Mouse (Mus musculus) ovary, postnatal 14 days (tissue): ENCODE data around the gene Adam12.
"Not testable (repeated sequence)": the region's sequence is repeated elsewhere in the genome, so short reads cannot be mapped to it uniquely, and the experiment has no call there.

Source experiments
- DNase-seq: peaks from one replicate; pipeline ENCODE4 v3.0.0; 2022; ENCODE audit warnings: low spot score

The Adam12 gene

DNA sequence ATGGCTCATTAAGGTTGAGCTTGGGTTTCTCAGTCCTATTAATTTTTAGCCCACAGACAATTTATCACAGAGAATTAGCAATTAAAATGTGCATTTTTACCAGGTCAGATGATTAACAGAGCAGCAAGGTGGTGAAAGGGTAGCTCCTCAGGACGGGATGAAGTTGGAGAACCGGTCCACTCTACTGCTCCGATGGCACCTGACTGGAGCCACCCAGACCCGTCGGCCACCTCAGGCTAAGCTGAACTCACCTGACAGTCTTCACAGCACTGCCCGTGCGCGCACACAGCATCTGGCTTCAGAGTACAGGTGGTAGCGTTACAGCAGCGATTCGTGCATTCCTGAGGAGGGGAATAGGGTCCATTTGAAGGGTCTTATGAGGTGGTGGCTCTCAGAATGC lies 300.5 kb downstream of the Adam12 start:
- no peak for DNase-seq

DNA sequence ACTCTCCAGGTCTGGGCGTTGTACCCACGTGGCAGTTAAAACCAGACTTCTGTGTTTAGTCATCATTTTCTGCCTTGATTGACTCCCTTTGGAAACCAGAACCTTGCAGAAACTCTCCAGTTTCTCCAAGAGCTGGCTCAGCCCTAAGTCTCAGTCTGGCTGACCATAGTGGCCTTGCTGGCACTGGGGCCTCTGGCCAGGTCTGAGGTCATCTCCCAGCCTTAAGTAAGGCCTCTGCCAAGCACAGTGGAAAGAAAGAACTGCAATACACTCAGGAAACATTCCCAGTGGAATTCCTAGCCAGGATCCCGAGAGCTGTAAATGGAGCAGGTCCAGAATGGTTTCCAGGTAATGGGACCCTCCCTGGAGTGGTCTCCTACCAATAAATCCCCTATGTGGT lies 303.0 kb downstream of the Adam12 start:
- DNase-seq = no peak

DNA sequence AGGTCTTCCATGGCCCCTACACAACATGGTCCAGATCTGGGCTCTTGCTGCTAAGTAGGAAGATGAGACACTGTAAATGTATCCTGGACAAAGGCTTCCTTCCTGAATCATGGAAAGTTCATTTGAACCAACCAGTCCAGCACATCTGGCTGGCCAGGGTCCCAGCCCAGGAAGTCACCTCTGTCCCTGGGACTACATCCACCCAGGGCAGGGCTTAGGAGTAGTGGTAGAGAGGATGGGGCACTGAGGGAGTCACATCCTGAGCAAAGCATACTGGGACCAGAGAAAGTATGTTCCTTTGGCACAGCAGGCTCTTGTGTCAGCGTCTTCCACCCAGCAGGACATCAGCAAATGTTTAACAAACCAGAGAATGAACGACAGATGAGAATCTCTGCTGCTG lies 306.2 kb downstream of the Adam12 start:
- DNase-seq = no peak

DNA sequence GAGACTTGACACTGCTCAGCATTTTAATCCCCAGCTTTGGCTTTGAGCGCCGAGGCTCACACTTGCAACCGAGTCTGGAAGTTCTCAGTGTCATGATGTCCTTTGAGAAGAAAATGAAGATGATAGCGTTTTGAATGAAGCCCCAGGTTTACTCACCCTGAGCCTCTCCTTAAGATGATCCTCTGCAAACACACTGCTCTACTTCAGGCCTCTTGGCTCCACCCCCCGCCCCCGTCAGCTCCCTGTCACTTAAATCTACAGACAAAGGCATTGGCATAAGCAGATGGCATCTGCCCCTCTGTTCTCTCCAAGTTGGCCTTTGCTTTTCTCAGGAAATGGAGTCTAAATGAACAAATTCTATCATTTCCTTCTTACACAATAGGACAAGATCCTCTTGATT lies 308.0 kb downstream of the Adam12 start:
- no peak for DNase-seq

DNA sequence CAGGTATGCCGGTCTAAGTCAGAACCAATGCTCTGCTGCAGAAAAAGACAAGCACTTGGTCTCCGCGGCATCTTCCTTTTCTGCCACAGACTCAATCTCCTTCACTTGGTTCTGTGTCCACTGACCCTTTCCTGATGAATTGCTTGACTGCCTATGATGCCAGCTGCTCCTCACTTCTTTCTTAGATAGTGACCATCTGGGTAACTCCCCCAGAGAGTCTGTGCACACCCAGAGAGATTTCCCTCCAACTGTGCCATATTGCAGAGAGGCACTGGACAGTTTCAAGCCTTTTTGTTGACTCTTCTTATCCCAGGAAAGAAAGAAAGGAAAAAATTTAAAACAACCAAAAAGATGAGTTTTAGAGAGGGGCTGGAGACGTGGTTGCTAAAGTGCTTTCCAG lies 310.7 kb downstream of the Adam12 start:
- DNase-seq = no peak

DNA sequence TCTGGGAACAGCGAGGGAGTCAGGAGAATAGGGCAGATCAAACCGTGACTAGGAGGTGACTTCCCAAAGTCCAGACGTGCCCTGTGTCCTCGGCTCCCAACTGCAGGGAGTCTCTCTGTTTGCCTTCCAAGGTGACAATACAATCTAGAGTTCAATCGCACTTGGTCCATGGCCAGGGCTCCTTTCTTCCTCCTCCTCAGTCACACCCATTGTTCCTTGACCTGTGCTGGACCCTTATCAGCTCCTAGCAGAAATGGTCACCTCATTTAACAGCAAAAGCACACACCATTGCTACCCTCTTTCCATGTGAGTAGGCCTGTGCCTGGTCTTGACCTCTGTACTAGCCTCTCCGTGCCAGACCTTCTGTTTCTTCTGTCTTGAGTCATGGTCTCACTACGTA lies 311.2 kb downstream of the Adam12 start:
- no peak for DNase-seq

DNA sequence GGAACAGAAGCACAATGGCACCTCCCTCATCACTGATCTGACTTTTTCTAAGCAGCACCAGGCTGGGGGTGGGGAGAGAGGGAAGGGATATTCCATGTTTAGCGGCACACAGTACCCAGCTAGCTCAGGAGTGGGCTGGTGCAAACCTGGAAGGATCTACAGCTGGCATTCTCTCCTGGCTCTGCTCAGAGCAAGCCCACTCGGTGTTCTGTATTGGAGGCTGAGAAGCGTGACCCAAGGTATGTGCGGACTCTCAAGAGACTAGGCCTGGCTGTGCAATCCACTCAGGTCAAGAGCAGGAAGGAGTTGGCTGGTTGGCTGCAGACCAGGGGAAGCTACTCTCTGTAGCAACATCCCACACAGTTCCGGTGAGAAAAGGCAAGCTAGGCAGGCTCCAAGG lies 312.0 kb downstream of the Adam12 start:
- no peak for DNase-seq

DNA sequence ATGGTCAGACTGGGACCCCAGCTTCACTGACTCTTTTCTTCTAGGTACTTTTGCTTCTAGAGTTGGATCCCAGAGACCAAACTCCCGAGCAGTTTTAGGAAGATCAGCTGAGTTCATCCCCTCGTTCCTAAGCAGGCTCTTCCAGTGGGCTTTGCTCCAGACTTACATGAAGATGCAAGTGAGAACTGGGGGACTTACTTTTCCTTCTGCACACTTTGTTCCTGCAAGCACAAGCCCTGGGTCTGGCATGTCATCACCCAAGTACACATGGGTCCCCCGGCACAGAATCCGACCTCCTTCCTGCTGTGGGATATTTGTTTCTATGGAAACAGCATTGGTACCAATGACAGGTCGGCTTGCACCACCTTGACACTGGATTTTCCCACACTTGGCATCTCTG lies 312.6 kb downstream of the Adam12 start:
- DNase-seq = no peak

DNA sequence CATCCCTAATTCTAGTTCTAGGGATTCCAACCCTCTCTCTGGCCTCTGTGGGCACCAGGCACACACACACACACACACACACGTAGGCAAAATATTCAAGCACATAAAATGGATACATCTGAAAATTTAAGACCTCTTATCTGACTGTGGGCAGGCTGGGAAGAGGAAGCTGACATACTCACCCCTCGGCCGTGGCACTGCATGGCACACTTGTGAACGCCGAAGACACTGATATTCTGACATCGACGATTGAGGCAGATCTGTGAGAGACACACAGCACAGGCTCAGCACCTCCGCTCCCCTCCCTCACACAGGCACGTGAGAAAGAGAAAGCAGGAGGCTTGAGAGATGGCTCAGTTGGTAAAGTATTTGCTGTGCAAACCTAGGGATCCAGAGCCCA lies 315.7 kb downstream of the Adam12 start:
- DNase-seq = no peak

DNA sequence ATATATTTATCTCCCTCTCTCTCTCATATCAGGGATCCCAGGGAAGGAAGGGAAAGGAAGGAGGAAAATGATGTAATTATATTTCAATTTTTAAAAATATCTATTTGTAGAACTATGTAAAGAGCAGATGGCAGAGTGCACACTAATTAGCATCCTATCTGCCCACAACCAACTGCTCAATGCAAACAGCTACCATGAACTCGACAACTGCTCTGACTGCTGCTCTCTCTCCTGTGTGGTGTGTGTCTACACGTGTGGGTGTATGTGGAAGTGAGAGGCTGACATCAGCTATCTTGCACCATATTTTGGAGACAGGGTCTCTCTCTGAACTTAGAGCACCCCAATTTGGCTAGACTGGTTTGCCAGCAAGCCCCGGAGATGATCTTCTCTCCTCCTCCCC lies 320.1 kb downstream of the Adam12 start:
- no peak for DNase-seq

DNA sequence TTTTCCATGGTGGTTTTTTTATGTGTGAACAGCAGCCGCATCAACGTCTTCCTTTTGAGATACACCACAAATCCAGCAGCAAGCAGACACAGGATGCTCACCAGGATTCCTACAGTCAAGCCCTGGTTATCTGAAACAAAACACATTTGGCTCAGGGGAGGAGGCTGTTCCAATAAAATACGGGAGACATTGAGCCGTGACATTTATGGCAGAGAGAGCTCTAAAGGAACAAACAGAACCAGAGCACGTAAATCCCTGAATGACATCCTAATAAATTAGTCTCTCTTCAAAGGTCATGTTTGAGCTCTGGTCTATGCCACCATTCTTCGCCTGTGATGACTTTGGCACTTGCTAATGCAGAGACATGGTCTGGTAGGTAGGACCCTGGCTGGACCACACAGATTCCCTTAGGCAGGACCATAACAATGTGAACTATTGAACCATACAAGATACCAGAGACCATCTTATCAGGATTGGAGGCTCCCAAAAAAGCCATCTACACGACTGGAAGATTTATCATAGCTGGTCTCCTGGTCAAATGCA lies 322.0 kb downstream of the Adam12 start:
- DNase-seq = no peak

DNA sequence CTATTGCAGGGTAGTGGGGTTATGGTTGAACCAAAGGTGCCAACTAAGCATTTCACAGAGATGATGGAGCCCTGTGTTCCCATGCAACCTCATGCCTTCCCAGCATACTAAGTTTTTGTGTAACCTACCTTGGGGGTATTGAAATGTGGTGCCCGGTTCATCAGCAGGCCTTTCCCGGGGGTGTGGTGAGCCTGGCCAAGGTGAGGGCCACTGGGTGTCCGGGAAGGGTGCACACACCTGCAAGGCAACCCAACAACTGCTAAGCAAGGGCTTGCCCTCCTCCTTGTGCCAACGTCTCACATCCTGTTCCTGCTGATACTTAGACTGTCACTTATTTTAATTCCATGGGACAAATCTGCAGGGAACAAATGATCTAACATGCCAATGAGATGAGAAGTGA lies 323.0 kb downstream of the Adam12 start:
- no peak for DNase-seq

DNA sequence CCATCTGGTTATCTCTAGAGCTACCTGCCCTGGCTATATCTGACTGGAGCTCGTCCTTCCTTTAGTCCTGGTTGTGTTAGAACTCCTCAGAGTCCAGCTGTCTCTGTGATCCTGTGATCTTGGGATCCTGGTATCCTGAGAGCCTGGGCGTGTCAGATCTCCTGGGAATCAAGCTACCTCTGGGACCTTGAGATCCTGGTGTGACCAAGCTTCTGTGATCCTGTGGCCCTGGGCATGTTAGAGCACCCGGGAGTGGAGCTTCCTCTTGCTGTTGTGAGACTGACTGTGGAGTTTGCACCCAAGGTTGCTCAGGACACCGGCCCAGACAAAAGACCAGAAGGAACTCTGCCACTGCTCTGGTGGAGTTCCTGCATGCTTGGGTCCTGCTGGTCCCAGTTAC lies 332.6 kb downstream of the Adam12 start:
- DNase-seq = no peak

DNA sequence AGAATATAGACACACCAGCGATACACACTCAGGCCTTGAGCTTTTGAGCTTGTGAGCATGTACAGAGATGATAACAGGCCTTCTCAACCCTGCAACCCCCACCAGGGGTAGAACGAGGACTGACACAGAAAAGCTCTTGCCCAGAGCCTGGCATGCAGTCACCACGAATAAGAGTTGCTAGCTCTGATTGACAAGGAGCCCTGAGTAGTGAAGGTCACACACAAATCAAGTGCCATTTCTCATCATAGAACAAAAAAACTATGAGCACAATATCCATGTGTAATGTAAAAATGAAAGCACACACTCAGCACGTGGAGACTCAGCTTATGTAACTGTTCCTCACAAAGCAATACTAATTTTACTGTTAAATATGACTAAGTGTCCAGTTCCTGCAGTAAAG lies 340.1 kb downstream of the Adam12 start:
- DNase-seq = no peak

DNA sequence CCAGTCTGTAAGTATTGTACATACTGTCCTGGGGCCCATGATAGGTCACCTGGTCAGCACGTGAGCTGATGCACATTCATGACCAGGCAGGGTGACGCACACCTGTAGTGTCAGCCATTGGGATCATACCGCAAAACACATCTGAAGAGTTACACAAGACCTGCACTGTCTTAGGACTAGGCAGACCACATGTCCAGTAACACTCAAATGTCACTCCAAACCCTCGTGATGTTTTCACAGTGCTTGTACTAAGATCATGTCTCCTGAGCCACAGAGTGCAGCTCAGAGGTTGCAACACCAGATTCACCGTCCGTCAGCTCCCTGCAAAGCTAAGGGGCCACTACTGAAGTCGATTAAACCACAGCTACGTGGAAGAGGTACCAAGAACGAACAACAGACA lies 340.6 kb downstream of the Adam12 start:
- no peak for DNase-seq

DNA sequence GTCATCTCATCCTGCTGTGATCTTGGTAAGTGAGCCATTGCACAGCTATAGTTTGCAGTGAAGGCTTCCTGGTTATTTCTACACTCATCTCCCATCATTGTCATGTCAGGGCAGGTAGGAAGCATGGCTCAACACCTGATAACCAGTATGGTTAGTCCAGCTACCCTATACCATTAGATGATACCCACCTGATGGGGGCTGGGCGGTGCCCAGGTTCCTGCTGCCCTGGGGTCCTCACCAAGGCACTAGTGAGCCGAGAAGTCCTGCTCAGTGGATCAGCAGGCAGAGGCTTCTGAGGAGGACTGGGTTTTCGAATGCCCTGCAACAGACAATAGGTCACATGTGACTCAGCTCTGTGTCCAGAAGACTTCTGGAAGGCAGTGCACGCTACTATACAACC lies 342.0 kb downstream of the Adam12 start:
- DNase-seq = no peak

DNA sequence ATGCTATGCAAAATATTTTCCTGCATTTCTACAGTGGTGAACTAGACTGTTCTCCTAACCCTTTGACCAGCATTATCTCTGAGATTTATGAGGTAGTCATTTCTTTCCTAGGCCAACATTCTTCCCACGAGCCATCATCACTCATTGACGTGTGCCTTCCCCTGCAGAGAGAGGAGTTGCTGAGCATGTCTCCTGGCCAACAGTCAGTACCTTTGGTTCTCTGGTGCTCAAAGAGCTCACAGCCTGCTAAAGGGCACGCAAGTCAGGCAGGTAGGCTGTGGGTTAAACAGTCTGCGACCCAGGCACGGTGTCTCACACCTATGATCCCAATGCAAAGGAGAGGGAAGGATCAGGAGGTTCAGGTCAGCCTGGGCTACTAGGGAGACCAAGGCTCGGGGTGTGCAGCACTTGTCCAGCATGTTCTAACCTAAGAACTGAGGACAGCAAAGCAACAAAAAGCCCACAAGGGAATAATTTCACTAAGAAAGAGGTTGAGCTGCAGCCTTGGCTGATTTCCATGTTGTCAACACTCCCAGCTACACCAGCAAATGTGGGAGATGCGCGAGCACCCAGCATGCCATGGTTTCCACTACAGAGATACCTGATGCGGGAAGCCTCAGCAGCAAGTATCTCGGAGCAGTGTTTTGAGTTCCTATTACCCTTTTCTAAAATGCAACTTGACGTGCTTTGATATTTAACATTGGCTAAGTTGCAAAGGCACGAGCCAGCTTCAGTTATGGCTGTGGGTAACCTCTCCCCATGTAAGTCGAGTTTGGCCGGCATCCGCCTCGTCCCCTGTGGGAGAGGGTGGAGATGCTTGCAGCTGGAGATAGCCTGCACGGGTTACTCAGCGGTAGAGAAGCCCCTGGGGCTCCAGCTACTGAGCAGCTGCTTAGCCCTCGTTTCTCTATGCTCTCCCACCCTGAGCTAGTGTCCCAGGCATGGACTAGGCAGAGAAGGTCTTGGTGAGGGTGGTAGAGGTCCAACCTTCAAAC lies 342.7 kb downstream of the Adam12 start:
- DNase-seq = no peak

DNA sequence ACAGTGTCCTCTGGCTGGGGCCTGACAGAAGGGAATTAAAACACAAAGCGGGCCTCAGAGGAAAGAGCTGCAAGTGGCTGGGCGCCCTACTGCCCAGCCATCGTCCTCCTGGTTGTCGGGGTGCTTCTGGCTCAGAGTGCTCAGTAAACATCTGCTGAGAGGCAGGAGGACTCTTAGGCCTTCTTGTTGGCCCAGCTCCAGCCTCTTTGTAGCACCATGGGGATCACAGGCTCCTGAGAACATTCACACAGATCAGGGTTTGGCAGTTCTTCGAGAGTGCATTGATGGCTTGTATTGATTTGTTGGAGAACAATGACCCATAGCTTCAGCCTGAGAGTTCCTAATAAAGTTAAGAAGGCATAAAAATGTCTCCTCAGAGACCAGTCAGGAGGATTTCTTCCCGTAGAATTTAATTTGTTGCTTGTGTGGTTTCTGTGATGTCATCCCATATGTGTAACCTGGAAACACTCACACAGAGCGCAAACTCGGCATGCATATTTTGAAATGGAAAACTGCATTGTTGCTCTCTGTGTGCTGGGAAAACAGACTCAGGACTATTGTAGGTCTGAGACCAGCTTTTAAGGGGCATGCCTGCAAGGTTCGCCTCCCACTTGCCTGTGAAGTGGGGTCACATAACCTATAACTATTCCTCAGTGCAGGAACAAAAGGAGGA lies 347.1 kb downstream of the Adam12 start:
- not testable (repeated sequence) for DNase-seq

DNA sequence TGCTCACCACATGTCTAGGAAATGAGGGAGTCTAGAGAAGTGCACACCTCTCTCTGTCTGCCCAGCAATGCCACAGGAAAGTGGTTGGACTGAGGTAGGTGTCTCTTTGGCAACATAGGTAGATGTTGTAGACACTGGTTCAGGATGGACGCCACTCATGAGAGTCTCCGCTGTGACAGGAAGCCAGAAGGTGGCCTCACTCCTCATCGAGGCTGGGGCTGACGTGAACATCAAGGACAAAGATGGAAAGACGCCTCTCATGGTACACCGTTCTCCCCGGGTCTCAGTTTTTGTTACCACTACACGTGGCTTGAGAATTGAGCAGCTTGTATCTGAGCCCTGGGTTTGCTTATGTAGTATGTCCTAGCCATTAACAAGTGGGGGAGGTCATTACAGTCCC lies 352.2 kb downstream of the Adam12 start:
- DNase-seq = no peak

DNA sequence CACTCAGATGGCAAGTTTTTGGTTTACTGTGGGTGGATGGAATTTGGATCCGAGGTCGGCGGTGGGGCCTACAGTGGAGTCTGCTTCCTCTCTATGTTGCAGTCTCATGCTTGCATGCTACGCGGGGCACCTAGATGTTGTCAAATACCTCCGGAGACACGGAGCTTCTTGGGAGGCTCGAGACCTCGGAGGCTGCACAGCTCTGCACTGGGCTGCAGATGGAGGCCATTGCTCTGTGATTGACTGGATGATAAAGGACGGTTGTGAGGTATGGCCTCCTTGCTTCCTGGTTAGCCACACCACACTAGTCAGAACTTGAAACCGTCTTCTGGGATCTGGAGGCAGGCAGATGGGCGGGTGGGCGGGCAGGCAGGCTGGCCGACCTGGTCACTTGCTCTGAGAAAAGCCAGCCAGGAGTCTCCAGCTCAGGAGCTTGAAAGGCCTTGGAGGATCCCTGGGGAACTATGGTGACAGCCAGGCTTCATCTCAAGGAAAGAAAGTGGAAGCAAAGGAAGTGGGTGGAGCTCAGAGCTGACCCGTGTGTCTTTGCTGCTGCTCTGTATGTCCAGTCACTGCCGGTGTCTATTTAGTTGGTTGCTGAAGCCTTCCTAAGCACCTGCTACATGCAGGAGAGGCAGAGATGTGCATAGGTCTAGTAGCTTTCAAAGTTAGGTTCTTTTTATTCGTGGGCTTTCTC lies 355.2 kb downstream of the Adam12 start:
- no peak for DNase-seq

DNA sequence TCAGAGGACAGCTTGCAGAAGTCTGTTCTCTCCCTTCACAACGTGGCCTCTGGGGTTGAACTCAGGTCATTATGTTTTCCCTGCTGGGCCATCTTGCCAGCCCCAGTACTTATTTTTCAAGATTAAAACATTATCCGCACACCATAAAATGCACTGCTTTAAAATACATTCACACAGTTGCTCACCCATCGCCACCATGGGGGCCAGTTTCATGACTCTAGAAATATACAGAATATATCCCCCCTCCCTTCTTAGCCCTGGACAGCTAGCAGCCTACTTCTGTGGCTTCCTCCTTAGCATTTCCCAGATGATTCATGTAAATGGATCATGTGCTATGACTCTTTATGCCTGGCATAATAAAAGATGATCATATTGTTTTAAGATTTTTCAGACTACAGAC lies 355.8 kb downstream of the Adam12 start:
- DNase-seq = no peak

DNA sequence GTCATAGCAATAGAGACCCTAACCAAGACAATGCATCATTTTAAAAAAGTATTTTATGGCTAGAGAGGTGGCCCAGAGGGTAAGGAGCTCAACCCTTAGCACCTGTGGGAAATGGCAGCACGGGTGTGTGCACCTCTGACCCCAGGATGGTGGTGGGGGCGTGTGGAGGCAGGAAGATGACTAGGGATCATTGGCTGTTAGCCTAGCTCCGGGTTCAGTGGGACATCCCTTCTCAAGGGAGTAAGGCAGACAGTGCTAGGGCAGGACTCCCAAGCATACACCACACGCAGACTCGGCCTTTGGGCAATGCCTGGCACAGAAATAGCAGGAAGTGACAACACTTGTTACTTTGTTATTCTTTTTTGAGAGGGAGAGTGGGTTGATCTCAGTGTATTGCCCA lies 359.2 kb downstream of the Adam12 start:
- DNase-seq = no peak

DNA sequence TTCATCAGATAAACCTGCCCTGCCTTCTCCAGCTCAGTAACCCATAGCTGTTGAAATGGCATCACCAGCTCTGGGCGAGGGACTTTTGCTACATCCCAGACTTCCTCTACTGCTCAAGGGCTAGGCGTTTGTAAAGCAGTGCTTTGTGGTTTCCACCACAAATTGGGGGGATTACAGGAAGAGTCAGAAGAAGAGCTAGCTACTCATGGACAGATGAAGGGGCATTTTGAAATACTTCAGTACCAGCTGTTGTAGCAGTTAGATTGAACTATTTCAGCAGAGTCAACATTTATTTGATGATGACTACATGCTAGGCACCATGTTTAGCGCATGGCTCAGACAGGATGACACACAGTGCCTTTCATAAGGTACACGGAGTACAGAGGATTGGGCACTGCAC lies 361.7 kb downstream of the Adam12 start:
- DNase-seq = no peak
